Comparison of ENCODE assay signal across 20 mouse cellular contexts in the genomic region with DNA sequence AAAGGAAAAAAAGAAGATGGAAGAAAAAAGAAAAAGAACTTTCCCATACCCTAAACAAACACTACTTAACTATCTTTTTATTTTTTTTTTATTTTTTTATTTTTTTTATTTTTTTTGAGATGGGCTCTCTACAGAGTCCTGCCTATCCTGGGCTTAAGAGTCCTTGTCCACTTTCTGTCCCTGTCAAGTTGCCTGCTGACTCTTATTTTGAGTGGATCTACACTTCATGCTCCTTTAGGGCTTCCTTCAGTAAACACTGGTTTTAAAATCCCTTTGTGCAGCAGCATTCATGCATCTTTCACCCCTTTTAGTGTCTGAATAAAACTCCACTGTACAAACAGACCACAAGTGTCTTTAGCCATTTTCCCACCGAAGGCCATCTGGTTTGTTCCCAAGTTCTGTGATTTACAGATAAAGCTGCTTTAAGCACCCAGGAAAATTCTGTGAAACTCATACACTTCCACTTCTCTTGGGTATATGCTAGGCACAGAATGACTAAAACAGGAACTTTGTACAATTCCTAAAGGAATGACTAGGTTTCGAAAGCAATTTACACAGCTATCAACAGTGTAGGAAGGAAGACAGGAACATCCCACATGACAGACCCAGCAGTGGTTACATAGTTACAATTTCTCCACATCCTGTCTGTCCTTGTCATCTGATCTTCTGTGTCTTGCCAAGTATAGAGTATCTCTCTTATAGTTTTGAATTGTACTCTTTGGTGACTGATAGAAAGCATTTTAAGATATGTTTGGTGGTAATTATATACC.
DNase-seq lines count a peak whose midpoint lies in the region; ATAC-seq and TF ChIP-seq lines count a peak whose summit lies in the region.
"Had no signal": no experiment of that assay in that cellular context is flagged by ENCODE, and none has a peak within 500 bp of the region (broad histone marks: within the 10 kb centered on the region; RNA-seq: fewer than 3 reads in every experiment).

No protein-coding gene starts in this region.

- no peaks in the 10 kb centered on the region for H3K27me3 ChIP-seq in kidney, postnatal 0 days (ENCODE audit: insufficient read depth, low read length)
- H3K27me3 ChIP-seq in neural tube, embryonic 12.5 days (replicated peaks), result no peaks in the 10 kb centered on the region
- no peaks in the 10 kb centered on the region for H3K27me3 ChIP-seq in hindbrain, embryonic 16.5 days (replicated peaks; ENCODE audit: control insufficient read depth, insufficient read depth, low read length)
- H3K27me3 ChIP-seq: embryonic facial prominence, embryonic 15.5 days; midbrain, embryonic 15.5 days had no signal

- H3K9me3 ChIP-seq in kidney, postnatal 0 days (replicated peaks; ENCODE audit: low read length), result no peaks in the 10 kb centered on the region
- no peaks in the 10 kb centered on the region for H3K9me3 ChIP-seq in neural tube, embryonic 12.5 days
- no peaks in the 10 kb centered on the region for H3K9me3 ChIP-seq in hindbrain, embryonic 16.5 days (ENCODE audit: control insufficient read depth, low read length)
- H3K9me3 ChIP-seq: embryonic facial prominence, embryonic 15.5 days; forebrain, embryonic 10.5 days; heart, embryonic 10.5 days; midbrain, embryonic 15.5 days had no signal

- H3K36me3 ChIP-seq in kidney, postnatal 0 days (ENCODE audit: insufficient read depth, low read length), result no peaks in the 10 kb centered on the region
- no peaks in the 10 kb centered on the region for H3K36me3 ChIP-seq in neural tube, embryonic 12.5 days
- H3K36me3 ChIP-seq in hindbrain, embryonic 16.5 days (ENCODE audit: control insufficient read depth, insufficient read depth, low read length), result no peaks in the 10 kb centered on the region
- H3K36me3 ChIP-seq: embryonic facial prominence, embryonic 15.5 days; heart, embryonic 10.5 days; midbrain, embryonic 15.5 days had no signal

- no peak overlapping the region for H3K4me2 ChIP-seq in kidney, postnatal 0 days (ENCODE audit: low read length)
- no peak overlapping the region for H3K4me2 ChIP-seq in neural tube, embryonic 12.5 days (replicated peaks)
- no peak overlapping the region for H3K4me2 ChIP-seq in hindbrain, embryonic 16.5 days (ENCODE audit: low read length)
- H3K4me2 ChIP-seq: embryonic facial prominence, embryonic 15.5 days; midbrain, embryonic 15.5 days had no signal

- no peaks in the 10 kb centered on the region for H3K4me1 ChIP-seq in kidney, postnatal 0 days (replicated peaks; ENCODE audit: insufficient read depth, low read length)
- H3K4me1 ChIP-seq in neural tube, embryonic 12.5 days, result no peaks in the 10 kb centered on the region
- H3K4me1 ChIP-seq in hindbrain, embryonic 16.5 days (ENCODE audit: control insufficient read depth, insufficient read depth, low read depth, low read length), result no peaks in the 10 kb centered on the region; the same call in 1 of the 2 replicates
- H3K4me1 ChIP-seq: embryonic facial prominence, embryonic 15.5 days; heart, embryonic 10.5 days had no signal

- no peak overlapping the region for H3K4me3 ChIP-seq in kidney, postnatal 0 days (replicated peaks; ENCODE audit: low read depth, low read length)
- H3K4me3 ChIP-seq in neural tube, embryonic 12.5 days, result no peak overlapping the region
- no peak overlapping the region for H3K4me3 ChIP-seq in hindbrain, embryonic 16.5 days (ENCODE audit: low read length)
- H3K4me3 ChIP-seq: embryonic facial prominence, embryonic 15.5 days; forebrain, embryonic 10.5 days; heart, embryonic 10.5 days; midbrain, embryonic 15.5 days had no signal

- 75% methylated on average over 2 of the region's 2 CpGs for WGBS in kidney, postnatal 0 days
- 42% methylated on average over 2 of the region's 2 CpGs for WGBS in neural tube, embryonic 12.5 days
- WGBS in hindbrain, embryonic 16.5 days, result 56% methylated on average over 2 of the region's 2 CpGs

- H3K27ac ChIP-seq in kidney, postnatal 0 days, result no peak overlapping the region
- no peak overlapping the region for H3K27ac ChIP-seq in neural tube, embryonic 12.5 days
- no peak overlapping the region for H3K27ac ChIP-seq in hindbrain, embryonic 16.5 days (ENCODE audit: low read depth, low read length)
- H3K27ac ChIP-seq: embryonic facial prominence, embryonic 15.5 days; forebrain, embryonic 10.5 days; heart, embryonic 10.5 days; liver, embryonic 14.5 days; midbrain, embryonic 15.5 days had no signal

- DNase-seq in kidney, postnatal 0 days (ENCODE audit: low spot score), result peak; percentile 16
- no peak for DNase-seq in kidney, postnatal 36 days
- DNase-seq in neural tube, embryonic 10.5 days (ENCODE audit: extremely low spot score, low spot score), result no peak
- DNase-seq in gastrocnemius, adult 18-20 months (ENCODE audit: low spot score), result no peak
- no peak for DNase-seq in left cerebral cortex, adult 11 months (ENCODE audit: low spot score)
- no peak for DNase-seq in thymus, postnatal 36 days
- DNase-seq: cerebellum, postnatal 10 days; gastrocnemius, postnatal 25 days; heart, postnatal 10 days; kidney, adult 9 months; layer of hippocampus, postnatal 36 days; thymus, adult 2 months had no signal

- TF ChIP-seq CTCF in kidney, postnatal 0 days (IDR thresholded peaks at IDR 0.05; ENCODE audit: low read depth), result no peak

- ATAC-seq in kidney, postnatal 0 days (replicated peaks; ENCODE audit: low FRiP score, low read depth), result no peak
- peak; percentile 82 for ATAC-seq in neural tube, embryonic 12.5 days (ENCODE audit: low FRiP score, low read depth)
- peak; percentile 52; the same call in 1 of the 2 replicates for ATAC-seq in hindbrain, embryonic 16.5 days
- ATAC-seq: lung, postnatal 0 days; midbrain, embryonic 15.5 days had no signal

- no peak overlapping the region for H3K9ac ChIP-seq in kidney, postnatal 0 days (ENCODE audit: low read depth, low read length)
- no peak overlapping the region for H3K9ac ChIP-seq in neural tube, embryonic 12.5 days
- no peak overlapping the region for H3K9ac ChIP-seq in hindbrain, embryonic 16.5 days (ENCODE audit: low read depth, low read length)
- H3K9ac ChIP-seq: embryonic facial prominence, embryonic 15.5 days; liver, embryonic 14.5 days; midbrain, embryonic 15.5 days had no signal
